Comparison of ENCODE assay signal across 8 mouse cellular contexts in the genomic region with DNA sequence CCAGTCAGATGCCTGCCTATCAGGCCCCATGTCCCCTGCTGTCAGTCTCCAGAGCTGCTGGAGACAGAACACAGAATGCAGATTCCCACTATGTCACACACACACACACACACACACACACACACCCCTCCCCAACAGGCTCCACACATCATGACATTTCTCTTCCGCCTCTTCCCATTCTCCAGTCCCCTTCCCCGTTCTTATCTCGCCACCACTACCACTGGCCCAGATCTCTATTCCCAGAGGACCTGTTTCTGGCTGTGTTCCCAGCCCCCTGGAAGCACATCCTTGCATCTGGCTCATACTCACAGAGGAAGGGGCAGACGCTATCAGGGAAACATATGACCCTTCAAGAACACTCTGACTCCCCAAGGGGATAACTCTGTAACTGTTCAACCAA. TPM values are rescaled to one million over a fixed set of nuclear protein-coding genes. Genes with fewer than 3 reads are reported as not detected.
DNase-seq lines count a peak whose midpoint lies in the region; ATAC-seq and TF ChIP-seq lines count a peak whose summit lies in the region.

No protein-coding gene starts in this region.

- 18% methylated on average over 4 of the region's 4 CpGs for WGBS in embryonic facial prominence, embryonic 15.5 days
- 22% methylated on average over 4 of the region's 4 CpGs for WGBS in midbrain, embryonic 14.5 days

- no peak overlapping the region for H3ac ChIP-seq in C2C12 (ENCODE audit: control insufficient read depth, insufficient read length, low read depth)

- H3K79me2 ChIP-seq in C2C12 (ENCODE audit: control insufficient read depth, insufficient read depth) = peaks cover 64% of the 10 kb centered on the region

- peaks cover 17% of the 10 kb centered on the region for H3K36me3 ChIP-seq in C2C12 (ENCODE audit: control insufficient read depth, insufficient read depth)
- peaks cover 17% of the 10 kb centered on the region for H3K36me3 ChIP-seq in embryonic facial prominence, embryonic 15.5 days
- H3K36me3 ChIP-seq in midbrain, embryonic 14.5 days (ENCODE audit: control insufficient read depth, insufficient read depth, low read length) = peaks cover 18% of the 10 kb centered on the region

- no peak overlapping the region for H3K9ac ChIP-seq in embryonic facial prominence, embryonic 15.5 days
- H3K9ac ChIP-seq in midbrain, embryonic 14.5 days (replicated peaks; ENCODE audit: low read length) = 0 out of 2 replicates have a peak overlapping the region, but pooled peaks have one; percentile 87

- no peak for TF ChIP-seq CTCF in C2C12 (IDR thresholded peaks at IDR 0.05; ENCODE audit: control insufficient read depth, insufficient read depth, insufficient read length)

- peak; percentile 90 to 94 for DNase-seq in heart, postnatal 10 days
- DNase-seq in kidney, postnatal 25 days = peak; percentile 87 to 88
- peak; percentile 47 for DNase-seq in midbrain, embryonic 14.5 days
- DNase-seq in frontal cortex, postnatal 36 days (ENCODE audit: low spot score in 2 of 2) = no peak
- no peak for DNase-seq in cerebellum, adult 9-11 months
- no peak for DNase-seq in spleen, adult 18-20 months

- H3K9me3 ChIP-seq in embryonic facial prominence, embryonic 15.5 days (replicated peaks) = no peaks in the 10 kb centered on the region
- H3K9me3 ChIP-seq in midbrain, embryonic 14.5 days (ENCODE audit: control insufficient read depth, low read length) = no peaks in the 10 kb centered on the region

- peak overlapping the region; percentile 63 for H3K4me3 ChIP-seq in C2C12 (ENCODE audit: insufficient read depth, poor library complexity, severe bottlenecking)
- H3K4me3 ChIP-seq in embryonic facial prominence, embryonic 15.5 days (replicated peaks) = peak overlapping the region; percentile 70
- peak overlapping the region; percentile 73 for H3K4me3 ChIP-seq in midbrain, embryonic 14.5 days (replicated peaks; ENCODE audit: low read depth, low read length)

- no peak for ATAC-seq in embryonic facial prominence, embryonic 15.5 days (ENCODE audit: insufficient number of reproducible peaks, low FRiP score, low TSS enrichment, low read depth)
- ATAC-seq in midbrain, embryonic 14.5 days (ENCODE audit: low FRiP score, low TSS enrichment) = no peak

- H3K4me1 ChIP-seq in embryonic facial prominence, embryonic 15.5 days = peaks cover 43% of the 10 kb centered on the region
- peaks cover 21% of the 10 kb centered on the region for H3K4me1 ChIP-seq in midbrain, embryonic 14.5 days (ENCODE audit: control insufficient read depth, insufficient read depth, low read length)

- 0 out of 2 replicates have a peak overlapping the region, but pooled peaks have one; percentile 40 for H3K27ac ChIP-seq in embryonic facial prominence, embryonic 15.5 days (replicated peaks)
- no peak overlapping the region for H3K27ac ChIP-seq in midbrain, embryonic 14.5 days (replicated peaks; ENCODE audit: low read depth, low read length)

- intact Hi-C loops in heart, postnatal 10 days (cut with DNase I) = no loop called here

- H3K4me2 ChIP-seq in embryonic facial prominence, embryonic 15.5 days (replicated peaks) = peak overlapping the region; percentile 90
- peak overlapping the region; percentile 90 for H3K4me2 ChIP-seq in midbrain, embryonic 14.5 days (ENCODE audit: low read length)

- H3K79me3 ChIP-seq in C2C12 (ENCODE audit: low read depth) = peaks cover 27% of the 10 kb centered on the region

- H3K27me3 ChIP-seq in C2C12 (ENCODE audit: control insufficient read depth, insufficient read depth, insufficient read length) = no peaks in the 10 kb centered on the region
- no peaks in the 10 kb centered on the region for H3K27me3 ChIP-seq in embryonic facial prominence, embryonic 15.5 days
- H3K27me3 ChIP-seq in midbrain, embryonic 14.5 days (ENCODE audit: control insufficient read depth, insufficient read depth, low read length) = no peaks in the 10 kb centered on the region

TF ChIP-seq in C2C12, 6 proteins besides CTCF, POLR2A, EP300 and RAD21:
- TF ChIP-seq MAX (IDR thresholded peaks at IDR 0.05) (no peak), MYOD1 (IDR thresholded peaks at IDR 0.05; ENCODE audit: control insufficient read depth, insufficient read length, low read depth) (no peak), FOSL1 (IDR thresholded peaks at IDR 0.05; ENCODE audit: insufficient read depth, low read length, poor library complexity, severe bottlenecking) (no peak), CEBPB (IDR thresholded peaks at IDR 0.05; ENCODE audit: low read depth) (no peak), USF1 (IDR thresholded peaks at IDR 0.05; ENCODE audit: low read depth) (no peak), MYOG (IDR thresholded peaks at IDR 0.05; ENCODE audit: control insufficient read depth, extremely low read depth, insufficient read length) (no peak)

RNA-seq across cellular contexts. Expression of a gene that starts 2.3 kb away (rescaled TPM):
- polyA plus RNA-seq in C2C12 (2012; fragmentation: generic; extraction: Trizol) = 52.6 TPM
- 18.1 and 19.6 TPM in 2 replicates for polyA plus RNA-seq in embryonic facial prominence, embryonic 15.5 days (2015; fragmentation: Nextera tagmentation; extraction: Ambion mirVana)
- 100 to 1,000 TPM; 187 to 200 TPM for total RNA-seq in heart, postnatal 10 days (2021)
- 9.6 and 12.2 TPM in 2 replicates for polyA plus RNA-seq in midbrain, embryonic 14.5 days (2014; fragmentation: Nextera tagmentation; extraction: Ambion mirVana)

RNA-seq across cellular contexts. Expression of a gene that starts 23.1 kb away (rescaled TPM):
- 112 TPM for polyA plus RNA-seq in C2C12 (2012; fragmentation: generic; extraction: Trizol)
- polyA plus RNA-seq in embryonic facial prominence, embryonic 15.5 days (2015; fragmentation: Nextera tagmentation; extraction: Ambion mirVana) = 45.7 and 48.2 TPM in 2 replicates
- total RNA-seq in heart, postnatal 10 days (2021) = 10 to 100 TPM; 13.6 to 14.0 TPM
- 130 and 136 TPM in 2 replicates for polyA plus RNA-seq in midbrain, embryonic 14.5 days (2014; fragmentation: Nextera tagmentation; extraction: Ambion mirVana)

RNA-seq across cellular contexts. Expression of a gene that starts 36.8 kb away (rescaled TPM):
- polyA plus RNA-seq in C2C12 (2012; fragmentation: generic; extraction: Trizol) = 0.09 TPM
- polyA plus RNA-seq in embryonic facial prominence, embryonic 15.5 days (2015; fragmentation: Nextera tagmentation; extraction: Ambion mirVana) = 0.43 TPM in 1 of 2 replicates, not detected in the other
- under 1 TPM in 1 of 2 experiments, not detected in 1; 0.53 TPM for total RNA-seq in heart, postnatal 10 days (2021)
- polyA plus RNA-seq in midbrain, embryonic 14.5 days (2014; fragmentation: Nextera tagmentation; extraction: Ambion mirVana) = 0.58 TPM in 1 of 2 replicates, not detected in the other

RNA-seq across cellular contexts. Expression of a gene that starts 36.8 kb away (rescaled TPM):
- polyA plus RNA-seq in C2C12 (2012; fragmentation: generic; extraction: Trizol) = 13.4 TPM
- polyA plus RNA-seq in embryonic facial prominence, embryonic 15.5 days (2015; fragmentation: Nextera tagmentation; extraction: Ambion mirVana) = 54.7 and 57.5 TPM in 2 replicates
- total RNA-seq in heart, postnatal 10 days (2021) = 10 to 100 TPM; 34.5 to 40.0 TPM
- polyA plus RNA-seq in midbrain, embryonic 14.5 days (2014; fragmentation: Nextera tagmentation; extraction: Ambion mirVana) = 59.7 and 65.8 TPM in 2 replicates

RNA-seq across cellular contexts. Expression of a gene that starts 55.1 kb away (rescaled TPM):
- 140 TPM for polyA plus RNA-seq in C2C12 (2012; fragmentation: generic; extraction: Trizol)
- polyA plus RNA-seq in embryonic facial prominence, embryonic 15.5 days (2015; fragmentation: Nextera tagmentation; extraction: Ambion mirVana) = 25.1 and 27.9 TPM in 2 replicates
- 10 to 100 TPM; 55.2 to 57.2 TPM for total RNA-seq in heart, postnatal 10 days (2021)
- 17.7 and 24.9 TPM in 2 replicates for polyA plus RNA-seq in midbrain, embryonic 14.5 days (2014; fragmentation: Nextera tagmentation; extraction: Ambion mirVana)

Comparison
In these comparisons a context has a peak if more than half of its experiments do, and no peak if none do; other contexts are left out.
1. DNase-seq: peak in heart, postnatal 10 days (2 of 2), kidney, postnatal 25 days (2 of 2) and midbrain, embryonic 14.5 days (single experiment); none in frontal cortex, postnatal 36 days (0 of 2), cerebellum, adult 9-11 months (single experiment) and spleen, adult 18-20 months (0 of 2).
2. Peak in every context shown above with its lines, with median percentiles within 50 percentile points of each other: H3K4me3 ChIP-seq.